Mouse (Mus musculus) frontal cortex, postnatal 36 days (tissue): ENCODE measurements around the gene Gm9044.
"Not testable (repeated sequence)": the region's sequence is repeated elsewhere in the genome, so short reads cannot be mapped to it uniquely, and the experiment has no call there.

ENCODE experiments used
- DNase-seq, 2 experiments: peaks; one replicate each; pipeline ENCODE4 v3.0.0; 2022; ENCODE audit warnings: low spot score in 2 of 2

Gene Gm9044

DNA sequence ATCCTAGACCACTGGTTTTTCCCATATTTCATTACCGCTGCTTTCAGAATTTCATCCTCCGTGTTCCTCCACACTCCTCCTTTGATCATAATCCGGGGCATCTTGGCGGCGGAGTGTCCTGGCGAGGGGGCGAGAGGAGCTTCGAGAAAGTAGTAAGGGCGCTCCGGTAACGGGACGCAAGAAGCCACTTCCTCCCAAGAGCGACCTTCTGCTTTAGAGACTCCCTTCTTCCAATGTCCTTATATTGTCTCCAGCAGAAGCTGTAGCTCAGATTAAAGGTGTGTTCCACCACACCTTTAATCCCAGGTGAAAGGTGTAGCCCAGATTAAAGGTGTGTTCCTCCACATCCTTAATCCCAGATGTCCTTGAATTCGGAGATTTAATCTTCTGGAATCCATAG, at the start of gene Gm9044:
Gene Gm9044, minus strand, starts transcription at position 101 of the 400 bp plus-strand sequence.
- not testable (repeated sequence) for DNase-seq

DNA sequence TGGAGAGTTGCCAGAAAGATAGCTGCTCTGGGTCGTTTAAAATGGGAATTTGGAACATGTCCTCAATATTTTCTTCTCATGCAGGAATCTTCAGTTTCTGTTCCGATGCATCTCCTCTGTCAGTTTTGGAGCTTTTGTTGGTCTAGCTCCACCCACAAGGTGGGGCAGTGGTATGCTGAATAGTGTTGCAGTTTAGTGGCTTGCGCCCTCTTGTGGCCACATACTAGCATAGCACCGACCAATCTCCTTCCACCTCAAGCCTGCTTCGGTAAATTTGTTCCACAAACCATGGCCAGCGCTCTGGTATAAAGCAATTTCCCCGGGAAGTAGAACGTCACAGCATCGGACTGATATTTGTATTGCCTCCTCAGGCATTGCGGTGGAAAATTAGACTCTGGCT, 38.2 kb upstream of the Gm9044 start:
- peak; percentile 79 to 87 for DNase-seq

DNA sequence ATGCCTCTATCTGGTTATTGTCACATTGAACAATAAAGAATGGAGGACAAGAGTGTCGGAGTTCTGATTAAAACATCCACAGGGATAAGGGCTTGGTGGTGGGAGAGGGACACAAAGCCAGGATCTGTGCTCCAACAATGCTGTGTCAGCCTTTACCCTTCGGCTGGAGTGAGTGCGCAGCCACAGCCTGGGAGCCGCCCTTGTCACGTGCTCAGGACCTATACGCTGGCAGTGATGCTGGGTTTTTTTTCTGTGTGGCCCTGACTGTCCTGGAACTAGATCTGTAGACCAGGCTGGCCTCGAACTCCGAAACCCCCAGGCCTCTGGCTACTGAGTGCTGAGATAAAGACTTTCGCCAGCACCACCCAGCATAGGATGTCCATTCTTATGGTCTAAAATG, 37.3 kb upstream of the Gm9044 start:
- DNase-seq, result no peak

GRCm38 (mm10) chr10:118354005-118354404, 21.8 kb upstream of the Gm9044 start, which contains the start of gene Gm9049:
Gene Gm9049, minus strand, starts transcription at chr10:118354105.
- DNase-seq, result not testable (repeated sequence)

GRCm38 (mm10) chr10:118348579-118348978, 16.4 kb upstream of the Gm9044 start, which contains the start of gene Gm9048:
Gene Gm9048, minus strand, starts transcription at chr10:118348679.
- not testable (repeated sequence) for DNase-seq

- DNase-seq, result not testable (repeated sequence)
Observed at GRCm38 (mm10) chr10:118343155-118343554, 10.9 kb upstream of the Gm9044 start, which contains the start of gene Gm9046. Gene Gm9046, minus strand, starts transcription at chr10:118343255.

DNA sequence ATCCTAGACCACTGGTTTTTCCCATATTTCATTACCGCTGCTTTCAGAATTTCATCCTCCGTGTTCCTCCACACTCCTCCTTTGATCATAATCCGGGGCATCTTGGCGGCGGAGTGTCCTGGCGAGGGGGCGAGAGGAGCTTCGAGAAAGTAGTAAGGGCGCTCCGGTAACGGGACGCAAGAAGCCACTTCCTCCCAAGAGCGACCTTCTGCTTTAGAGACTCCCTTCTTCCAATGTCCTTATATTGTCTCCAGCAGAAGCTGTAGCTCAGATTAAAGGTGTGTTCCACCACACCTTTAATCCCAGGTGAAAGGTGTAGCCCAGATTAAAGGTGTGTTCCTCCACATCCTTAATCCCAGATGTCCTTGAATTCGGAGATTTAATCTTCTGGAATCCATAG, 5.5 kb upstream of the Gm9044 start, which contains the start of gene Gm9045:
Gene Gm9045, minus strand, starts transcription at position 101 of the 400 bp plus-strand sequence.
- DNase-seq, result not testable (repeated sequence)

- DNase-seq, result not testable (repeated sequence)
Observed at GRCm38 (mm10) chr10:118326869-118327268, 5.3 kb downstream of the Gm9044 start, which contains the start of gene Gm9040. Gene Gm9040, minus strand, starts transcription at chr10:118326969.

- no peak for DNase-seq
Observed at GRCm38 (mm10) chr10:118319024-118319423, 13.2 kb downstream of the Gm9044 start.

- not testable (repeated sequence) for DNase-seq
Observed at GRCm38 (mm10) chr10:118302133-118302532, 30.1 kb downstream of the Gm9044 start.

DNA sequence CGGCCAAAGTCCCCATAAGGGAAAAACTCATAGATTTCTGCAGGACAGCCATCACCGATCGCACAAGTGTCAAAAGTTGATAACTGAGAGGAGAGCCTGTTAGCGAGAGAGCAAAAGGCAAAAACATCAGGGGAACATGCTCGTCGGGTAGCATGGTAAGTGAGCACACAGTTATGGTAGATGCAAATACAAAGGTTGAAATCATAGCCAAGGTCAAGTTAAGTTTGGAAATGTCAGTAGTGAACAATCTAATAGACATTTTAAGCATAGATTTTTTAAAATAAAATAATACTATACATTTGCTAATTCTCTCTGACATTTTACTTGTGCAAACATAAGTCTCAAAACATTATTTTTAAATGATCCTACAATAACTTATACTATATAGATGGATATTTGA, 37.3 kb downstream of the Gm9044 start, which contains the start of gene Iltifb:
Gene Iltifb, minus strand, starts transcription at position 101 of the 400 bp plus-strand sequence.
- no peak for DNase-seq

DNA sequence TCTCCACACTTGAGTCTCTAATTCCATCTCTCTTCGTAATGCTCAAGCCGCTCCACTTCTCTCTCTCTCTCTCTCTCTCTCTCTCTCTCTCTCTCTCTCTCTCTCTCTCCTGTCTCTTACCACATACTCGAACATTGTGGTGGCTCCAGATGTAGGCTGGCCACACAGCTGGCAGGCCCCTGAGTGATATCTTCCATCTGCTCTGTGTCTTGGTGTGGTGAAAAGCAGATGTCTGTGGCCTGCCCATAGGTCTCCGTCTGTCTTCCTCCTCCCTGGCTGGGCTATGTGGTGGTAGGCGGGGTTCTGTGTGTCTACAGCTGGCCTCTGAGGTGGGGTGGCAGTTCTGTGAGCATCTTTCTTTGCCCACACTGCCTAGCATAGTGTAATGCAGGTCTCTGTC, 49.2 kb downstream of the Gm9044 start:
- not testable (repeated sequence) for DNase-seq

- not testable (repeated sequence) for DNase-seq
Observed at GRCm38 (mm10) chr10:118282565-118282964, 49.6 kb downstream of the Gm9044 start.
